Mouse (Mus musculus): Measurements from ENCODE around the gene Msx2. TPM values are rescaled to one million over a fixed set of nuclear protein-coding genes. Genes with fewer than 3 reads are reported as not detected.

The Msx2 gene
- polyA plus RNA-seq, 1 experiment from 2014 or later: 2.0 TPM

DNA sequence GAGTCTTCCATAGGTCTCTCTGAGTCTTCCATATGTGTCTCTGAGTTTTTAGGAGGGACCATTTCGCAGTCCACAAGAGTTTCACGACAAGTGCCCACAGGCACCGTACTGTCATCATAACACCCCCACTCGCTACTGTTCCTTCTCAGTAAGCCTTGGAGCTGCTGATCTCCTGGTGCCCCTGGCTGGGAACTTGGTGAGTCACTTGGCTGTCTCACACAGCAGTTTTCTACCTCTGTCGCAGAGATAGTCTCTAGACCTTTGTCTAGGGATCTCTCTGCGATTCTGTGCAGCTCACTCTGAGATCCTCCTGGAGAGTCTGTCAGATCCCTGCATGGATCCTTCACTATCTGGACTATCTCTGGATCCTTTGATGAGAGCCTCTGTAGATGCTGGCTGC is 55.2 kb downstream of the Msx2 start:
- H3K4me2 ChIP-seq (replicated peaks; ENCODE audit: low read depth): no peak overlapping the region
- H3K27me3 ChIP-seq (ENCODE audit: control insufficient read depth, insufficient read depth, low read length): no peaks in the 10 kb centered on the region
- WGBS: 91% methylated on average over 6 of the region's 6 CpGs
- peaks cover 3% of the 10 kb centered on the region; the same call in 1 of the 2 replicates for H3K4me1 ChIP-seq (replicated peaks; ENCODE audit: control insufficient read depth, insufficient read depth)
- ATAC-seq (ENCODE audit: low FRiP score, low TSS enrichment): no peak
- no peak for TF ChIP-seq EP300 (optimal IDR thresholded peaks at IDR 0.05)
- TF ChIP-seq CTCF (IDR thresholded peaks at IDR 0.05; ENCODE audit: low read depth): no peak
- no peak overlapping the region for H3K9ac ChIP-seq (ENCODE audit: low read length)
- H3K36me3 ChIP-seq (ENCODE audit: control insufficient read depth, insufficient read depth, low read length): no peaks in the 10 kb centered on the region
- H3K27ac ChIP-seq (replicated peaks): no peak overlapping the region
- no peaks in the 10 kb centered on the region for H3K9me3 ChIP-seq (ENCODE audit: control insufficient read depth, low read length)
- no peak overlapping the region for H3K4me3 ChIP-seq (ENCODE audit: low read depth, low read length)
- DNase-seq (ENCODE audit: low spot score): no peak

Other genes with a start within 250 kb of the Msx2 start
- gene Ror2, start 186.9 kb downstream of the Msx2 start, polyA plus RNA-seq (2015; fragmentation: Nextera tagmentation; extraction: Ambion mirVana): 5.7 and 6.9 TPM in 2 replicates
- 37.3 and 38.8 TPM in 2 replicates for gene Sptlc1, start 95.7 kb downstream of the Msx2 start, polyA plus RNA-seq (2015; fragmentation: Nextera tagmentation; extraction: Ambion mirVana)

Measured in stomach, postnatal 0 days (tissue).